Mouse (Mus musculus) C2C12 (cell line): ENCODE results near the gene Chdh. TPM values are rescaled to one million over a fixed set of nuclear protein-coding genes. Genes with fewer than 3 reads are reported as not detected.

Experiments used
- H3K27me3 ChIP-seq: one replicate; pipeline ENCODE4 v1.6.1; 2011; ENCODE audit not compliant: control insufficient read depth, insufficient read depth, insufficient read length
- H3K36me3 ChIP-seq: one replicate; pipeline ENCODE4 v1.6.1; 2011; ENCODE audit not compliant: control insufficient read depth, insufficient read depth
- H3K4me3 ChIP-seq: one replicate; pipeline ENCODE4 v1.5.1; 2011; ENCODE audit warnings: mild to moderate bottlenecking, control low read depth; ENCODE audit not compliant: poor library complexity, insufficient read depth, severe bottlenecking
- H3K79me2 ChIP-seq: one replicate; pipeline ENCODE4 v1.6.1; 2011; ENCODE audit not compliant: control insufficient read depth, insufficient read depth
- H3K79me3 ChIP-seq: one replicate; pipeline ENCODE4 v1.6.1; 2011; ENCODE audit warnings: low read depth, control low read depth
- H3ac ChIP-seq: one replicate; pipeline ENCODE3; 2011; ENCODE audit warnings: low read depth; ENCODE audit not compliant: control insufficient read depth, insufficient read length
- CEBPB ChIP-seq: IDR thresholded peaks from one replicate; pipeline ENCODE4 v1.6.1; 2011; ENCODE audit warnings: low read depth, mild to moderate bottlenecking, control low read depth, moderate library complexity
- CTCF ChIP-seq: IDR thresholded peaks from one replicate; pipeline ENCODE4 v1.5.1; 2011; ENCODE audit not compliant: control insufficient read depth, insufficient read depth, insufficient read length
- FOSL1 ChIP-seq: IDR thresholded peaks from one replicate; pipeline ENCODE4 v1.8.0; 2011; ENCODE audit warnings: mild to moderate bottlenecking, low read length; ENCODE audit not compliant: poor library complexity, insufficient read depth, severe bottlenecking
- MAX ChIP-seq: IDR thresholded peaks from one replicate; pipeline ENCODE4 v1.6.1; 2011; ENCODE audit warnings: mild to moderate bottlenecking, control low read depth
- MYOD1 ChIP-seq: IDR thresholded peaks from one replicate; pipeline ENCODE4 v1.6.1; 2011; ENCODE audit warnings: low read depth; ENCODE audit not compliant: control insufficient read depth, insufficient read length
- MYOG ChIP-seq: IDR thresholded peaks from one replicate; pipeline ENCODE4 v1.6.1; 2011; ENCODE audit not compliant: control insufficient read depth, insufficient read length; ENCODE audit errors: extremely low read depth
- USF1 ChIP-seq: IDR thresholded peaks from one replicate; pipeline ENCODE4 v1.6.1; 2011; ENCODE audit warnings: low read depth, mild to moderate bottlenecking, control low read depth, moderate library complexity
- long read RNA-seq, 2 experiments: library from polyadenylated mRNA; unstranded; transcript quantifications; one replicate each; pipeline ENCODE4 v2.0.0; 2019 to 2020
- polyA plus RNA-seq: library from polyadenylated mRNA; unstranded; fragments of >200 nt; fragmentation: generic; extraction: Trizol; gene quantifications from one replicate; pipeline ENCODE4 v1.2.1, GENCODE M21; 2012; ENCODE audit warnings: missing spikeins

Gene Chdh
- not detected for polyA plus RNA-seq
- long read RNA-seq, experiment 1 = 0 reads
- long read RNA-seq, experiment 2 = 0 reads

DNA sequence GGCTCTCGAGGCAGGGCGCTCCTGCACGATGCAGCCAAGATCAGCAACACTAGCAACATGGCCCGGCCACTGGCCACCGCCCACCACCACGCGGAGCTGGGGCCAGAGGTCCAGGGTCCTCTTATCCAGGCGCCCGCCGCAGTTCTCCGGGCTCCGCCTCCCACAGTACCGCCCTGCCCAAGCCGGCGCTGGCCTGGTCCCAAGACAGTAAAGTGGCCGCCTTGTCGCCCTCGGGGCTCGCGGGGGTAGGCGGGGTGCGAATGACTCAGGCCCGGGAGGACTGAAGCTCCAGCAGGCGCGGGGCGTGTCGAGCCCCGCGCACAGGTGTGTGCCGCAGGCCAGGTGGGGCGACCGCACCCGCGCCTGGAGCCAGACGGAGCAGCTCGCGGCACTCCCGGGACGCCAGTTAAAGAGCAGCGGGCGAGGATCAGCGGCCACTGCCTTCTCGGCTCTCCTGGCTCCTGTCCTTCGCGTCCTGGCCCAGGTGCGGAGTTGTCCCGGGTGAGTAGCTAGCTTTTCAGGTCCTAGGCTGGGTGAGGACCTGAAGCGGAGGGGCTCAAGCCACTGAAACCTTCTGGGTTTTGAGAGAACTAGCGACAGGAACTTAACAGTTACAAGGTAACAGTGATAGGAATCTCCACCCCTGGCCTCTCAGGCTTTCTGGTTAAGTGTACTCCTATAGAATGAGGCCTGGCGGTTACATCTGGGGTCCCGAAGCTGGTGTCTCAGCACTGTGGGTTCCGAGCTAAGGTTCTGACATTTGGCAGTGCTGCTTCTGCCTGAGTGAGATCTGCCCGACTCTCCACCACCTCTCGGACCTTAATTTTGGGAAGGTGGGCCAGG lies at the start of gene Chdh, which contains the start of gene Il17rb:
Gene Chdh, plus strand, starts transcription at position 291 of the 843 bp plus-strand sequence.
Gene Il17rb, minus strand, starts transcription at position 164 of the 843 bp plus-strand sequence.
- H3K4me3 ChIP-seq = no peak within 1 kb of the TSS

DNA sequence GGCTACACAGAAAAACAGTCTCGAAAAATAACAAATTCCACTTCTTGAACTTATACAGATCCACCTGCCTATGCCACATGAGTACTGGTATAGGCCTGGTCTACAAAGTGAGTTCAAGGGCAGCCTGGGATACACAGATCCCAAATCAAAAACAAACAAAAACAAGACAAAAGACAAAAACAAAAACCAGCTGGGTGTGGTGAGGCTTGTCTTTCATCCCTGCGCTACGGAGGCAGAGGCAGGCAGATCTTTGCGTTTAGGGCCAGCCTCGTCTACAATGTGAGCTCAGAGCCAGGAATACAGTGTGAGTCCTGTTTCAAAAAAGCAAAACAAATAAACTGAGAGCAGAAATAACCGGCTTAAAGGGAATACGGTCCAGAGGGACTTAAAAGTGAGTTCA lies 41.2 kb upstream of the Chdh start:
- H3K79me3 ChIP-seq = peaks cover 18% of the 10 kb centered on the region
- TF ChIP-seq FOSL1 (no peak), CTCF (no peak), MYOD1 (no peak), MYOG (no peak), CEBPB (no peak), USF1 (no peak), MAX (no peak)

More for the DNA sequence above, at the start of gene Chdh, which contains the start of gene Il17rb:
- H3K79me3 ChIP-seq = no peaks in the 10 kb centered on the region
- no peak within 1 kb of the TSS for H3ac ChIP-seq
- H3K36me3 ChIP-seq = no peaks in the 10 kb centered on the region
- peaks cover 21% of the 10 kb centered on the region for H3K27me3 ChIP-seq
- no peaks in the 10 kb centered on the region for H3K79me2 ChIP-seq
- TF ChIP-seq CEBPB (no peak), MAX (no peak)

DNA sequence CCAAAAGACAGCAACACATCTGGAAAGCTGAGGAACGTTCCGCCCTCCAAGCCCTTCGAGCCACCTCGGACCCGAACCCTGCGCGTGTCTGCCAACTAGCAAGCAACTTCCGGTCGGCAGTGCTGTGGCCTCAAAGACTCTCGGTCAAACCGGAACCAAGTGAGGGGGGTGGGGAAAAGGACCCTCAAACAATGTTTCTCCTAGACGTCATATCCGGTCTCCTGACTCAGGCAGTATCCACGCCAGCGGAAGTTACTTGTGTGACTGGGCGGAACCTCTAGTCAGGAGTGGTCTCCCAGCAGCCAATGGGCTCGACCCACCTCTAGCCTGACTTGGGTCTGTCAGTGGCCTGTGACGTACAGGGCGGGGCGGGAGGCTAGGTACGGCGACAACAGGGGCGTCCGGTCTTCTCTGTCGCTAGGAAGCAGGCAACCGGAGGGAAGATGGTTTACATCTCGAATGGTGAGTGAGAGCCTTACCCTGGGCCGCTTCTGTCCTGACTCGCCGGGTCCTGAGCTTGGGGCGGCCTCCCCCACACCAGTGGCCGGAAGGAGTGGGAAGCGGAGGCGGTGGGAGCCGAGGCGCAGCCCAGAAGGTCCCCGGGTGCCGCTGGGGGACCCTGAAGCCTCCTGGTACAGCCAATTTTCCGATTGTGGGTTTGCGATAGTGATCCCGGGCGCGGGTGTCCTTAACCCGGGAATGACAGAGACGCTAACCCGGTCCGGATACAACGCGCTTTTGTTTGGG lies 40.6 kb upstream of the Chdh start, which contains the start of gene Selenok:
Gene Selenok, plus strand, starts transcription at position 234 of the 747 bp plus-strand sequence.
- peaks cover 28% of the 10 kb centered on the region for H3K79me2 ChIP-seq
- no peak for TF ChIP-seq FOSL1
- no peak for TF ChIP-seq MYOG
- no peak for TF ChIP-seq CTCF
- TF ChIP-seq MYOD1 = no peak
- TF ChIP-seq MAX = peak; percentile 89
- TF ChIP-seq CEBPB = no peak
- peak; percentile 71 for TF ChIP-seq USF1
- peak within 1 kb of the TSS; percentile 71 for H3ac ChIP-seq
- H3K36me3 ChIP-seq = peaks cover 32% of the 10 kb centered on the region
- peaks cover 18% of the 10 kb centered on the region for H3K79me3 ChIP-seq
- H3K27me3 ChIP-seq = no peaks in the 10 kb centered on the region
- peak within 1 kb of the TSS; percentile 91 for H3K4me3 ChIP-seq

More for the DNA sequence above, 41.2 kb upstream of the Chdh start:
- H3K36me3 ChIP-seq = peaks cover 26% of the 10 kb centered on the region
- H3K79me2 ChIP-seq = peaks cover 28% of the 10 kb centered on the region
- peak overlapping the region; percentile 33 for H3ac ChIP-seq
- peak overlapping the region; percentile 44 for H3K4me3 ChIP-seq
- H3K27me3 ChIP-seq = no peaks in the 10 kb centered on the region

DNA sequence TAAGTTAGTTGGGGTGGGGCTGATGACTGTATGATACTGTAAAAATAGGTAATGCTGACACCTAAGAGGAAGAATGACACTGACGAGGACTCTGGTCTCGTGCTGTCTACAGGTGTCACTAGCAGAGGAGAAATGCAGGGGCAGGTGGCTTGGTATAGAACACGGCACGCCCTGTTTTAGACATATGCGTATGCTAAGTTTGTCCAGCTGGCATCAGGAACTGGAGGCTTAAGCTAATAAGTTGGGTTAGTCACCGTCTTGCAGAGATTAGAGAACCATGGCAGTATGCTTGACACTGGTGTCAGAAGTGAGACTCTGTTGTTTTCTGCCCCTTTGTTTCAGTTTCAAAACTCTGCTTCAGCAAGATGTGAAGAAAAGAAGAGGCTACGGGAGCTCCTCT lies 37.4 kb upstream of the Chdh start:
- H3K27me3 ChIP-seq = no peaks in the 10 kb centered on the region
- H3ac ChIP-seq = no peak overlapping the region
- H3K4me3 ChIP-seq = no peak overlapping the region
- peaks cover 61% of the 10 kb centered on the region for H3K36me3 ChIP-seq
- H3K79me2 ChIP-seq = peaks cover 28% of the 10 kb centered on the region
- peaks cover 18% of the 10 kb centered on the region for H3K79me3 ChIP-seq
- TF ChIP-seq MYOD1 (no peak), FOSL1 (no peak), MYOG (no peak), CEBPB (no peak), MAX (no peak), CTCF (no peak), USF1 (no peak)

DNA sequence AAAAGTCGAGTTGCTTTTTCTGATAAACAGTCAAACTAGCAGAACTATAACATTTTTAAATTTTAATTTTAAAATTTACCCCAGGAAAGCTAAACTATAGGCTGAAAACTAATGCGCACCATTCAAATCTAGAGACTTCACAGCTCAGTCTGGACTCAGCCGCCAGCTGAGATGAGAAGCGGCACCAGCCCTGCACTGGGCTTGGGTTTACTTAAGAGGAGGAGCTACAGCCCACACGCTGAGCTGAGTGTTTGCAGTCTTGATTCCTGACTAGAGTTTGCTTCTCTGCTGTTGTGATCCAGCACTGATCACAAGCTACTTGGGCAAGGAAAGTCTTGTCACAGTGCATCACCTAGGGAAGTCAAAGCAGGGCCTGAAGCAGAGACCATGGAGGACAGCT lies 36.8 kb upstream of the Chdh start:
- Histone ChIP-seq H3K79me2 (peaks cover 28% of the 10 kb centered on the region), H3K36me3 (peaks cover 61% of the 10 kb centered on the region)
- TF ChIP-seq MAX = no peak
- TF ChIP-seq FOSL1 = no peak
- no peak for TF ChIP-seq CTCF
- TF ChIP-seq USF1 = no peak
- TF ChIP-seq MYOD1 = no peak
- no peak for TF ChIP-seq MYOG
- no peak for TF ChIP-seq CEBPB

More for the DNA sequence above, 36.8 kb upstream of the Chdh start:
- H3K4me3 ChIP-seq = no peak overlapping the region
- peaks cover 18% of the 10 kb centered on the region for H3K79me3 ChIP-seq
- no peaks in the 10 kb centered on the region for H3K27me3 ChIP-seq
- H3ac ChIP-seq = no peak overlapping the region
